Mouse (Mus musculus) thymus, postnatal 25 days (tissue): ENCODE measurements around the gene Stag1.
A peak's percentile ranks its signal among the peaks of the same experiment; 100 is the strongest.
"Not testable (repeated sequence)": the region's sequence is repeated elsewhere in the genome, so short reads cannot be mapped to it uniquely, and the experiment has no call there.

ENCODE experiments used
- DNase-seq: peaks from one replicate; pipeline ENCODE4 v3.0.0; 2022

Stag1 gene

GRCm38 (mm10) chr9:100689765-100690316 lies 92.2 kb downstream of the Stag1 start:
- DNase-seq = no peak

GRCm38 (mm10) chr9:100692239-100692638 lies 94.6 kb downstream of the Stag1 start:
- no peak for DNase-seq

- no peak for DNase-seq
Observed at GRCm38 (mm10) chr9:100696537-100696936, 98.9 kb downstream of the Stag1 start.

GRCm38 (mm10) chr9:100707644-100708043 lies 110.0 kb downstream of the Stag1 start:
- no peak for DNase-seq

GRCm38 (mm10) chr9:100711665-100712064 lies 114.1 kb downstream of the Stag1 start:
- no peak for DNase-seq

GRCm38 (mm10) chr9:100724832-100725231 lies 127.2 kb downstream of the Stag1 start:
- not testable (repeated sequence) for DNase-seq

- no peak for DNase-seq
Observed at GRCm38 (mm10) chr9:100731839-100732238, 134.2 kb downstream of the Stag1 start.

GRCm38 (mm10) chr9:100733907-100734440 lies 136.4 kb downstream of the Stag1 start:
- no peak for DNase-seq

GRCm38 (mm10) chr9:100735993-100736645 lies 138.5 kb downstream of the Stag1 start:
- no peak for DNase-seq

- DNase-seq = no peak
Observed at GRCm38 (mm10) chr9:100736646-100737031, 139.0 kb downstream of the Stag1 start.

- DNase-seq = not testable (repeated sequence)
Observed at GRCm38 (mm10) chr9:100777238-100777637, 179.6 kb downstream of the Stag1 start.

- DNase-seq = no peak
Observed at GRCm38 (mm10) chr9:100865984-100866383, 268.4 kb downstream of the Stag1 start.

GRCm38 (mm10) chr9:100869635-100870034 lies 272.0 kb downstream of the Stag1 start:
- no peak for DNase-seq

GRCm38 (mm10) chr9:100896111-100896510 lies 298.5 kb downstream of the Stag1 start:
- DNase-seq = no peak

- DNase-seq = no peak
Observed at GRCm38 (mm10) chr9:100898042-100898441, 300.4 kb downstream of the Stag1 start.

GRCm38 (mm10) chr9:100910352-100910751 lies 312.8 kb downstream of the Stag1 start:
- peak; percentile 45 for DNase-seq

- DNase-seq = peak; percentile 54
Observed at GRCm38 (mm10) chr9:100917111-100917510, 319.5 kb downstream of the Stag1 start.

GRCm38 (mm10) chr9:100926629-100927028 lies 329.0 kb downstream of the Stag1 start:
- DNase-seq = no peak

GRCm38 (mm10) chr9:100942042-100942441 lies 344.4 kb downstream of the Stag1 start:
- no peak for DNase-seq

GRCm38 (mm10) chr9:100944677-100945365 lies 347.2 kb downstream of the Stag1 start:
- DNase-seq = no peak

- no peak for DNase-seq
Observed at GRCm38 (mm10) chr9:100951481-100951880, 353.9 kb downstream of the Stag1 start.

- DNase-seq = no peak
Observed at GRCm38 (mm10) chr9:100962903-100963427, 365.4 kb downstream of the Stag1 start.

GRCm38 (mm10) chr9:100963428-100963912 lies 365.9 kb downstream of the Stag1 start:
- no peak for DNase-seq

GRCm38 (mm10) chr9:100964106-100964505 lies 366.5 kb downstream of the Stag1 start:
- no peak for DNase-seq
